Mouse (Mus musculus) liver, adult 2 months (tissue): ENCODE results near the gene Mbnl2.

Experiments used
- CTCF ChIP-seq: fragments of 200-500 bp; IDR thresholded peaks from 2 replicates; pipeline ENCODE4 v1.5.1; 2011; ENCODE audit warnings: low read depth, low read length, control low read depth
- POLR2A ChIP-seq: fragments of 200-500 bp; IDR thresholded peaks from 2 replicates; pipeline ENCODE4 v1.6.1; 2011; ENCODE audit warnings: low read length, control low read depth; ENCODE audit not compliant: insufficient read depth; ENCODE audit errors: extremely low read depth

DNA sequence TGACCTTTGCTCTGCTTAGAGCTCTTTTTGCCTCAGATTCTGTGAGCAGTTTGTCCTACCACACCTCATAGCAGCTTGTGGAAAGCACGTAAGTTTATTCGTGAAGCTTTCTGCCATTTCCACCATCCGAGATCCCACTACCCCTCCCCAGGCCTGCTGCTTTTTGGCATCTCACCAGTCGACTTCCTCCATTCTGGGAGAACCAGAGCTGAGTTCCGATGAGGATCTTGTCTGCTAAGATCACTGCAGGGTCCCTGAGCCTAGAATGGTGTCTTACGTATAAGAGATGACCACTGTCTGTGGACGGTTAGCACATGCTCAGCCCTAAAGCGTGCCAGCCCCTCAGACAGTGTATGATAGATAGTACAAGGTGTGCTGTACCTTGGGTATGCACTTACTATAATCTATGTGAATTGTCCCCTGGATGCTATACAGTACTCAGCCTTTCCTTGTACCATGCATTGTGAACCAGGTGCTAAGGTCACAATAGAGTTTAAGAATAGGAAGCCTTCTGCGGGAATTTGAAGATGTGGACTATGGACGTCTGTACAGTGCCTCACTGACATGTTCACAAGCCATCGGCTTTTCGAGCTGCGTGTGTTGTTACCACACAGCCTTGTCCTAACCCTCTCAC lies 55.5 kb downstream of the Mbnl2 start:
- TF ChIP-seq POLR2A (no peak), CTCF (no peak)
